Mouse (Mus musculus) kidney, embryonic 15.5 days (tissue): ENCODE data around the gene Socs4. TPM values are rescaled to one million over a fixed set of nuclear protein-coding genes. Genes with fewer than 3 reads are reported as not detected.
"Not testable (repeated sequence)": the region's sequence is repeated elsewhere in the genome, so short reads cannot be mapped to it uniquely, and the experiment has no call there.

Experiments used
- ATAC-seq: fragments of 200-750 bp; cut with Nextera tagmentation; replicated peaks from 2 replicates; pipeline ENCODE4 v1.8.0; 2017; ENCODE audit warnings: moderate TSS enrichment; ENCODE audit not compliant: low FRiP score
- H3K27ac ChIP-seq: fragments of 300-500 bp; sonication (generic); 2 replicates; pipeline ENCODE4 v1.5.1; 2015; ENCODE audit warnings: mild to moderate bottlenecking, inconsistent platforms
- H3K27me3 ChIP-seq: fragments of 300-500 bp; sonication (generic); 2 replicates; pipeline ENCODE4 v1.6.1; 2015; ENCODE audit warnings: inconsistent platforms
- H3K36me3 ChIP-seq: fragments of 300-500 bp; sonication (generic); 2 replicates; pipeline ENCODE4 v1.6.1; 2015; ENCODE audit warnings: inconsistent platforms
- H3K4me1 ChIP-seq: fragments of 300-500 bp; sonication (generic); 2 replicates; pipeline ENCODE4 v1.6.1; 2015; ENCODE audit warnings: inconsistent platforms
- H3K4me2 ChIP-seq: fragments of 300-500 bp; sonication (generic); 2 replicates; pipeline ENCODE4 v1.6.1; 2015; ENCODE audit warnings: moderate library complexity, mild to moderate bottlenecking, inconsistent platforms
- H3K4me3 ChIP-seq: fragments of 300-500 bp; sonication (generic); replicated peaks from 2 replicates; pipeline ENCODE4 v1.5.1; 2015; ENCODE audit warnings: mild to moderate bottlenecking, inconsistent platforms
- H3K9ac ChIP-seq: fragments of 300-500 bp; sonication (generic); 2 replicates; pipeline ENCODE4 v1.6.1; 2015; ENCODE audit warnings: mild to moderate bottlenecking, inconsistent platforms
- H3K9me3 ChIP-seq: fragments of 300-500 bp; sonication (generic); replicated peaks from 2 replicates; pipeline ENCODE4 v1.6.1; 2016; ENCODE audit warnings: inconsistent platforms
- WGBS: fragments of 180-500 bp; shearing (Covaris S2); methylation state at CpG from one replicate; pipeline ENCODE4 v1.1.7; 2015; ENCODE audit warnings: mixed read lengths; 5-methylcytosine and 5-hydroxymethylcytosine counted together
- polyA plus RNA-seq: library from polyadenylated mRNA; unstranded; fragments of >200 nt; fragmentation: Nextera tagmentation; extraction: Ambion mirVana; gene quantifications from 2 replicates; pipeline ENCODE4 v1.2.1, GENCODE M21; 2015

Socs4 gene
- polyA plus RNA-seq, 1 experiment from 2014 or later, result 3.7 TPM

DNA sequence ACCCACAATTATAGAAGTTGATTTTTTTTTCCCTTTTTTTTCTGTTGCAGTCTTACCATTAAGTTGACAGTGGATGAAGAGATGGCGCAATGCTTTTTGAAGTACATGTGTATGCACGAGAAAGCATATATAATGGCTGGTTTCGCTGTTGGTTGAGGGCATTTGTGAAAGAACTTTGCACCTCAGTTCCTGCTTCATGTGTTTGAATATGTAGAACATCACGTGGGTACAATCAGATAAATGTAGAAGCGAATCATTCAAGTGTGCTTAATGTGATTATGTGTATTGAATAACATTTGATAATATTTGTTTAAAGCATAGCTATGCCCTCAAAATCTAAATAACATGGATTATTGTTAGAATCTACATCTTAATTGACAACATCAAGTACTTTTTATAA is 42.6 kb downstream of the Socs4 start:
- Histone ChIP-seq H3K4me3 (no peak overlapping the region), H3K36me3 (peaks cover 67% of the 10 kb centered on the region), H3K4me1 (no peaks in the 10 kb centered on the region), H3K9ac (no peak overlapping the region), H3K27ac (no peak overlapping the region), H3K4me2 (no peak overlapping the region), H3K9me3 (no peaks in the 10 kb centered on the region), H3K27me3 (no peaks in the 10 kb centered on the region)
- 93% methylated on average over 5 of the region's 5 CpGs for WGBS
- no peak for ATAC-seq

- not testable (repeated sequence) for H3K27ac ChIP-seq, H3K9ac ChIP-seq, H3K9me3 ChIP-seq, H3K4me3 ChIP-seq, H3K4me2 ChIP-seq, H3K4me1 ChIP-seq, H3K27me3 ChIP-seq
- peaks cover 57% of the 10 kb centered on the region for H3K36me3 ChIP-seq
- 0 out of 2 replicates have a peak, but pooled peaks have one; percentile 33 for ATAC-seq
- 88% methylated on average over 8 of the region's 8 CpGs for WGBS
These were observed 44.9 kb downstream of the Socs4 start for GRCm38 (mm10) chr14:47321581-47321980.

DNA sequence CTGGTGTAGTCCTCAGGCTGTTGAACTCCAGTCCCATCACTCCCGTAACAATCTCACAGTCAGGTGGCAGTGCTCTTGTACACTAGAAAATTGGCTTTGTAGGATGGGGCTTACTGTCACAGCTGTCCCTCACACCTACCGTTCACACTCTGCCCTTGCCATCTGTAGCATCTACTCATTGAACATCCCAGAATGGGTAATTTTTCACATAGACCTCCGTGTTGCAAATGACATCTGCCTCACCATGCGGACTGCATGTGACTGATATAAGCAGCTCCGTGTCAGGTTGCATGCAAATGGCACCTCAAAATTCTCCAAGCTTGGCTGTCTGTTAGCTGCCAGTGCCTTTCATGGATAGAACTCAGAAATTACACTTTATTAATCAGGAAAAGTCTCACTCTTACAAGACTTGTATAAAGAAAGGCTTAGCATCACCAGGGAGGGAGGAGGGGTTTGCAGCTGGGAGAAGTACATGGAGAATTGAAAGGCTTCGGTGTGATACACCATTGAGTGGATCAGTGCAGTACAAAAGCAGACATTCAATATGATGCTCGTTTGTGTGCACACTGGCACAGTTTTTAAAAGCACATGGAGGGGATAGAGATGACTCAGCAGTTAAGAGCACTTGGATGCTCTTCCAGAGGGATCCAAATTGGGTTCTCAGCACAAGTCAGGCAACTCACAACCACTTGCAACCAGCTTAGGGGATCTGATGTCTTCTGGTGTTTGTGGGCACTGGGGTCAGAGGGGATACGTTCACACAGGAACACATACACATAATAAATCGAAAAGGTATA is 49.4 kb downstream of the Socs4 start:
- no peak overlapping the region for H3K4me2 ChIP-seq
- peaks cover 25% of the 10 kb centered on the region for H3K36me3 ChIP-seq
- no peak for ATAC-seq
- H3K9me3 ChIP-seq, result no peaks in the 10 kb centered on the region
- H3K4me3 ChIP-seq, result no peak overlapping the region
- WGBS, result 84% methylated on average over 9 of the region's 9 CpGs
- H3K9ac ChIP-seq, result no peak overlapping the region
- H3K27ac ChIP-seq, result no peak overlapping the region
- H3K4me1 ChIP-seq, result no peaks in the 10 kb centered on the region
- H3K27me3 ChIP-seq, result no peaks in the 10 kb centered on the region

- H3K9me3 ChIP-seq, result no peaks in the 10 kb centered on the region
- no peak overlapping the region for H3K4me2 ChIP-seq
- no peak overlapping the region for H3K27ac ChIP-seq
- H3K9ac ChIP-seq, result no peak overlapping the region
- peaks cover 21% of the 10 kb centered on the region for H3K36me3 ChIP-seq
- H3K4me1 ChIP-seq, result no peaks in the 10 kb centered on the region
- no peak for ATAC-seq
- no peak overlapping the region for H3K4me3 ChIP-seq
- no peaks in the 10 kb centered on the region for H3K27me3 ChIP-seq
- 95% methylated on average over 5 of the region's 5 CpGs for WGBS
These were observed 50.6 kb downstream of the Socs4 start for GRCm38 (mm10) chr14:47327347-47327746.

GRCm38 (mm10) chr14:47331920-47332319 is 55.2 kb downstream of the Socs4 start:
- H3K27ac ChIP-seq, result no peak overlapping the region
- 65% methylated on average over 5 of the region's 5 CpGs for WGBS
- H3K9ac ChIP-seq, result no peak overlapping the region
- no peaks in the 10 kb centered on the region for H3K4me1 ChIP-seq
- no peak overlapping the region for H3K4me2 ChIP-seq
- no peak overlapping the region for H3K4me3 ChIP-seq
- H3K9me3 ChIP-seq, result no peaks in the 10 kb centered on the region
- H3K36me3 ChIP-seq, result no peaks in the 10 kb centered on the region
- H3K27me3 ChIP-seq, result no peaks in the 10 kb centered on the region
- no peak for ATAC-seq

GRCm38 (mm10) chr14:47334819-47335218 is 58.1 kb downstream of the Socs4 start:
- WGBS, result 74% methylated on average over 4 of the region's 4 CpGs
- Histone ChIP-seq H3K27ac (no peak overlapping the region), H3K4me3 (no peak overlapping the region), H3K36me3 (no peaks in the 10 kb centered on the region), H3K27me3 (no peaks in the 10 kb centered on the region), H3K4me2 (no peak overlapping the region), H3K9ac (no peak overlapping the region), H3K9me3 (no peaks in the 10 kb centered on the region), H3K4me1 (no peaks in the 10 kb centered on the region)
- ATAC-seq, result no peak

- Histone ChIP-seq H3K4me2 (no peak overlapping the region), H3K4me3 (no peak overlapping the region), H3K4me1 (no peaks in the 10 kb centered on the region), H3K27me3 (no peaks in the 10 kb centered on the region), H3K27ac (no peak overlapping the region), H3K9me3 (no peaks in the 10 kb centered on the region), H3K36me3 (no peaks in the 10 kb centered on the region), H3K9ac (no peak overlapping the region)
- 44% methylated on average over 3 of the region's 3 CpGs for WGBS
- ATAC-seq, result no peak
These were observed 58.6 kb downstream of the Socs4 start for GRCm38 (mm10) chr14:47335300-47335699.

DNA sequence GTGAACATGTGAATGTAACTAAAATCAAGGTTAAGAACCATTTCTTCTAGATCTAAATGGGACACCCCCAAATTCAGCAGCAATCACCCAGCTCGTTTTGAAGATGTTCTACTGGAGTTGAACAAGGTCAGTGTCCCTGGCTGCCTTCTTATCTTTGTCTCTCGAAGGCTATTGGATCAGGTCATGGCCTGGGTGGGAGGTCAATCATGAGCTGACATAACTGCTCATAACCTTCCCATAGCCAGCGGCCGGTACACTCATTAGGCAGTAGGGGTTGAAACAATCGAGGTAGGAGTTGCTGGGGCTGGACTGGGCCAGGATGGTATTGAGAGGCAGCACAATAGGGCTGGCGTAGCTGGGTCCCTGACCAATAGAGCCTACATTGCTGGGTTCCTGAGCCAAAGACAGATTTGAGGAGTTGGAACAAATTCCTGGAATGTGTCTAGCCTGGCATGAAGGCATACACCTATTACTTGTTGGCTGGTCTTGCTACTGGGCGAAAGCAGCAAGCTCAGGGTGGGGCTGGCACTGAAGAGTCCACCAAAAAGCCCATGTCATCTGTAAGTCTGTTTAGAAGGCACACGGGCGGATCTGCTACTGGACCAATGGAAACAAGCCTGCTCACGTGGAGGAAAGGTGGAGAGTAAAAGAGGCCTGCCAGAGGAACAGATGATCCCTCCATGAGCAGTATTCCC is 63.6 kb downstream of the Socs4 start:
- no peaks in the 10 kb centered on the region for H3K36me3 ChIP-seq
- ATAC-seq, result no peak
- H3K9ac ChIP-seq, result no peak overlapping the region
- H3K4me3 ChIP-seq, result no peak overlapping the region
- H3K27ac ChIP-seq, result no peak overlapping the region
- no peaks in the 10 kb centered on the region for H3K27me3 ChIP-seq
- 85% methylated on average over 10 of the region's 10 CpGs for WGBS
- no peaks in the 10 kb centered on the region for H3K4me1 ChIP-seq
- H3K9me3 ChIP-seq, result no peaks in the 10 kb centered on the region
- no peak overlapping the region for H3K4me2 ChIP-seq

DNA sequence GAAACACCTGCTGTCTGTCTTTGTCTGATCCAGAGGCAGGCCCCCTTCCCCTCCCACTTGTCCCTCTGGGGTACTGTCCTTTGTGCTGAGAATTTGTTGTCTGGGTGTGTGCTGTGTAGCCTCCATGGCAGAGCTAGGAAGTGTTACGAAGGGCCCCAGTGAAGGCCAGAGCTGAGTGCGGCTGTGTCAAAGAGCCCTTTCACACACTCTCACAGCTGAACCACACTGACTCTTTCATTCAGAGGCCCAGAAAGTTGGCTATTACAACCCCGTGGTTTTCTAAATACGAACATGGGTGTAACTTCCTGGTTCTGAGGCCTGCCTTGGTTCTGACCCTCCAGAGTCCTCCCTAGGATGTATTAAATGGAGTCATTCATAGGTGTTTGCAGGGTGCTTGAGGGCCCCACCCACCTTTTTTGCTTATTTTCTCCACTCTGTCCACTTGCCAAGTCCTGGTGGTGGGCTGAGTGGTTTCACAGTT is 65.1 kb downstream of the Socs4 start:
- no peak overlapping the region for H3K27ac ChIP-seq
- H3K4me2 ChIP-seq, result no peak overlapping the region
- H3K27me3 ChIP-seq, result no peaks in the 10 kb centered on the region
- ATAC-seq, result no peak
- no peak overlapping the region for H3K4me3 ChIP-seq
- WGBS, result 84% methylated on average over 4 of the region's 4 CpGs
- H3K4me1 ChIP-seq, result no peaks in the 10 kb centered on the region
- no peaks in the 10 kb centered on the region for H3K36me3 ChIP-seq
- H3K9ac ChIP-seq, result no peak overlapping the region
- no peaks in the 10 kb centered on the region for H3K9me3 ChIP-seq

Other genes with a start within 250 kb of the Socs4 start
- gene Gch1, start 87.5 kb upstream of the Socs4 start, polyA plus RNA-seq, result 2.4 and 4.1 TPM in 2 replicates
- 32.7 and 33.9 TPM in 2 replicates for gene Wdhd1, start 74 bp upstream of the Socs4 start, polyA plus RNA-seq
- gene Mapk1ip1l, start 21.3 kb downstream of the Socs4 start, polyA plus RNA-seq, result 77.1 and 78.1 TPM in 2 replicates
- 21.9 and 25.8 TPM in 2 replicates for gene Lgals3, start 90.8 kb downstream of the Socs4 start, polyA plus RNA-seq
- 47.8 and 53.9 TPM in 2 replicates for gene Dlgap5, start 141.5 kb downstream of the Socs4 start, polyA plus RNA-seq
- gene Fbxo34, start 173.5 kb downstream of the Socs4 start, polyA plus RNA-seq, result 20.6 and 23.7 TPM in 2 replicates